Mouse (Mus musculus): ENCODE measurements around the gene Fndc11. TPM values are rescaled to one million over a fixed set of nuclear protein-coding genes. Genes with fewer than 3 reads are reported as not detected.
"Not testable (repeated sequence)": the region's sequence is repeated elsewhere in the genome, so short reads cannot be mapped to it uniquely, and the experiment has no call there.

The Fndc11 gene
- total RNA-seq (2015; ENCODE audit: low replicate concordance) (1.3 and 20.8 TPM in 2 replicates), total RNA-seq (2017; ENCODE audit: low replicate concordance) (0.98 and 1.4 TPM in 2 replicates)

DNA sequence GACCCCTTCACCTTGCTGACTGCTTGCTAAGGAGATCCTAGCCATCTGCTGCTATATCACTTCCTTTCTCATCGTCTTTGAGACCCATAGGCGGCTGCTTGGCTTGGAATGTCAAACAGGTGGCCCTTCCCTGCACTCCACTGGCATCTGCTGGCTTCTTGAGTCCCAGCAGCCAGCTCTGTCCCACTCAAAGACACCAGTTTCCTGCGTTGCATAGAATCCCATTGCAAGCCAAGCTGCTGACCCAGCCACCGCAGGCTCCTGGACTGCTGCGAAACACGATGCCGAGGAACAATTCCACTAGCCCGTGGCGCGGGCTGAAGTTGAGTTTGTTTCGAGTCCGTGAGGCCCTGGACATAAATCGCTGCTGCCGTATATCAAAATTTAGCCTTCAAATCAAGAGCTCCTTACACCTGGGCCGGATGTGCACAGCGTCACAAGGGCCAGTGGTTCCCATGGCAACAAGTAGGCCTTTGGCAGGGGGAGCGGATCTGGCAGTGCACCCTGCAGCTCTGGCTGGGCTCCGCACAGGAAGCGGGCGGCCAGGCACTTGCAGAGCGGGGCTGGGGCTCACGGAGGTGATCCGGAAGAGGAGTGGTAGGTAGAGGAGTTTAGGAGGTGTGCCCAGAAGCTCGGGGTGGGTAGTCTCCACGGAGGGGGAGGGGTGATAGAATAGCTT is at the start of gene Fndc11:
Gene Fndc11 (plus strand): TSS at position 476 of the 679 bp plus-strand sequence.
- ATAC-seq (replicated peaks; ENCODE audit: low FRiP score, poor library complexity, severe bottlenecking), result 0 out of 2 replicates have a peak, but pooled peaks have one; percentile 36

DNA sequence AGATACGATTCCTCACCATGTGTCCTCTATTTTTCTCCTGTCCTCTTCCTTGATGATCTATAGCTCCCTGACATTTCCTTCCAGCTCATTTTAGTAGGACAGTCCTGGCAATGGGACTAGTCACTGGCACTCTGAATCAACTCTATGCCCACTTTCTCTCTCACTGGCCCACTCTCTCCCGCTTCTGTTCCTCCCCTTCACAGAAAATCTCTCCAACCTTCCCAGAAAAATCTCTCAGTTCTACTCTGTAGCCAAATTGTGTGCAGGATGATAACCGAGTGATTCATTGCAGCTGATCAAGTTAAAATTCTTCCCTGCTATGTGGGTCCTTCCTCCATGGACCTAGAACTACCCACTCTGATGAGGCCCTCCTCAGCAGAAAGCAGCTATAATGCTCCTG is 45.2 kb upstream of the Fndc11 start:
- ATAC-seq (replicated peaks; ENCODE audit: low FRiP score, poor library complexity, severe bottlenecking), result no peak

DNA sequence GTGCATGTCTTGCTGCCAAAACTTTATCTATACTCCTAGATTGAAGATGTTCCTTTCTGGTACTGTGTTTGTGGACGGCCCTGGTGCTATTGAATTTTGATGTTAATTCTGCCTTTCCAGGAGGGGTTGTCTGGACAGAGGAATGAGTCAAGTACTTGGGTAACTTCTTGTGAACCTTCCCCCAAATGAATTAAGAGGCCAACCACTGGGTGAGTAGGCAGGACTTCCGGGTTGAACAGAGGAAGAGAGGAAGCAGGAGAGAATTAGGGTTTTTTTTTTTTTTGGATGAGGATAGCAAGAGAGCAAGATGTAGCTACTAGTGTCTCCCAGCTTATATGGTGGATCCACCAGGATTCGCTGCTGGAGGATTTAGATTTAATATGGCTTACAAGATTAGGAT is 41.8 kb upstream of the Fndc11 start:
- ATAC-seq (replicated peaks; ENCODE audit: low FRiP score, poor library complexity, severe bottlenecking), result no peak

DNA sequence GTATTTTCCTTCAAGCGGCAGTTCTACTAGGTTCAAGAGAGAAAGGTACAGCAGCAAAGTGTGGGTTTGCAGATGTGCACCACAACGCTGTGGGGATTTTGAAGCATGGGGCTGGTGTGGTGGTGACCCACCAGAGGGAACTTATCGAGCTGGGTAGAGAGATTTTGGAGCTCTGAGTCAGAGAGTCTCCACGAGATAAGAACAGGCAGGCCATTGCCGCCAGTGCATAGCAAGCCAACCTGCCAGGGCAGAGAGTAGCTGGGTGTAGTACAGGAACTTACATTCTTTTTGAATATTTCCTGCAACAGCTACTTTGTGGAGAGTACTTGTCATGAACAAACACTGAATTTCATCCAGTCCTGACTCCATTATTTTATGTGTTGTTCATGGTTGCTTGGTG is 41.3 kb upstream of the Fndc11 start:
- no peak for ATAC-seq (replicated peaks; ENCODE audit: low FRiP score, poor library complexity, severe bottlenecking)

DNA sequence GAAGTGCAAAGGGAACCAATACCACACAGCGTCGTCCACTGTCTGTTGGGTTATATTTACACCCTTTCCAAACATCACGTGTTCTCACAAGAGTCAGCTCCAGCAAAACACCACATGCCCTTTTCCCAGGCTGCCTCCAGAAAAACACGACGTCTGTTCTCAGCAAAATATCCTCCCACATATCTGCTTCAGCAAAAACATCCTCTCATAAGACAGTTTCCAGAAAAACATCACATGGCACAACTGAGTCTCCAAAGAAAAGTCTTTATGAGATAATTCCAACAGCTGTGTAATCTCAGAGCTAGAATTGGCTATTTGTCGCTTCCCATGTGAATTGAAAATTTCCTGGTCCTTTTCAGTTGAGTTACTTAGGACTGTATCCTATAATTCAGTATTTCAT is 38.9 kb upstream of the Fndc11 start:
- no peak for ATAC-seq (replicated peaks; ENCODE audit: low FRiP score, poor library complexity, severe bottlenecking)

DNA sequence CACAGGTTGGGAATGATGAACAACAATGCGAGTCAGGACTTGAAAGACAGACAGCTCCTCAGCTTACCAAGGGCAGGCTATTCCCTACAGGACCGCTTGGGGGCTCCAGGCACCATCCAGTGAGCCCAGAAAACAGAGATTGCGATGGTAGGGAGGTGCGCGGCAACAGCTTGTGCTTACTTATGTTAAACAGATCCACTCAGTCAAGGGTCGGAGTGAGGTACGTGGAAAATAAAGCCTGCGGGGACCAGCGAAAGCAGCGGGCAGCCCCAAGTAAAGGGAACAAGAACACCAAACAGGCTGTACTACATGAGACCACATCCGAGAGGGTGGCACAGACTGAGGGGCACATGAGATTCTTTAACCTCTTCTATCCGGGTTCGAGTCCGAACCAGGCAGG is 33.2 kb upstream of the Fndc11 start:
- peak; percentile 85 for ATAC-seq (replicated peaks; ENCODE audit: low FRiP score, poor library complexity, severe bottlenecking)

DNA sequence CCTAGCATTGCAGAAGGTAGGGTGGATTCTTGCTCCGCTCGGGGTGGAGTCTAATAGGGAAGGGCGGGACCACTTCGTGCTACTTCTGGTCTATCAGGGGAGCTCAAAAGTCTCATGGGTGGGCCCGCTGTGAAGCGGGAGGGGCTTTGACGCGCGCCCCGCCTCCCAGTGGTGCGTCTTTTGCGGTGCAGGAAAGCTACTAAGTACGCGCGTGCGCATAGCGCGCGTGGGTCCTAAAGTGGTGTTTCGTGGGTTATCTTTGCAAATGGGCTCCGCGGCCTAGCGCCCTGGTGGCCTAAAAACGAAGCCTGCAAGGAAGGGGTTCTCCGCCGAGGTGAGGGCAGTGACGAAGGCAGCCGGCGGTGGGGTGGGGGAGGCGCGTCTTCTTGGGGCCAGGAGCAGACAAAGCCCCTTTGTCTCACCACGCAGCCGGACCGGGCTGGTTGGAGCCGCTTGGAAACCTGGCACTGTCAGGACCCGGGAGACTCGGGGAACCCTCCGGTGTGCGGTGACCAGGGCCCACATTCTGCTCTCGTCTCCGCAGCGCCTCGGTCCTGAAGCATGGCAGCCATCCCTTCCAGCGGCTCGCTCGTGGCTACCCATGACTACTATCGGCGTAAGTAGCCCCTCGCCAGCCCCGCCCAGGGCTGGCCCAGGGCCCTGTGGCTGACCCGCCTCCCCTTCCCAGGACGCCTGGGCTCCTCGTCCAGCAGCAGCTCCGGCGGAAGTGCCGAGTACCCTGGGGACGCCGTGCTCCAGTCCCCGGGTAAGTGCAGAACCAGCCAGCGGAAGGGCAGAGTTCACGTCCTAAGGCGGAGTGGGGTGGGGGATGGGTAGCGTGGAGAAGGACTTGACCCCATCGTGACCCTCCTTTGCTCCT is 32.5 kb upstream of the Fndc11 start, which contains the start of gene Ppdpf:
Gene Ppdpf (plus strand): TSS at position 127 of the 880 bp plus-strand sequence.
- ATAC-seq (replicated peaks; ENCODE audit: low FRiP score, poor library complexity, severe bottlenecking), result peak; percentile 91

DNA sequence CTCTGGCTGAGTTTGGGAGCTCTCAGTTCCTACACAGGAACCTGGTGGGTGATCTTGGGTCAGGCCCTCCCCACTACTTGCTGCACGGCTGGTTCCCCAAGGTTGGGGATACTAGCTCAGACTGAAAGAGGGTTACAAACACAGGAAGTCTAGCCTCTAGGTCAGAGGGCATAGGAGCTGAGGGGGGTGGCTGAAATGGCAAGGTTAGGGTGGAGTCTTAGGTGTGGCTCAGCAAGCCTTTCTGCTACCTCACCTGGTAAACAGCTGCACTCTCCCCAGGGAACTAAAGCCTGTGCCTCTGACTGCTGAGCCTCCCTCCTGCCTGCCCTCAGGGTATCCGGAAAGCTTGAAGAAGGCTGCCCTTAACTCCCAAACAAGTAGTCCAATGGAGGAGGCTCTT is 31.1 kb upstream of the Fndc11 start:
- peak; percentile 18; the same call in 1 of the 2 replicates for ATAC-seq (replicated peaks; ENCODE audit: low FRiP score, poor library complexity, severe bottlenecking)

DNA sequence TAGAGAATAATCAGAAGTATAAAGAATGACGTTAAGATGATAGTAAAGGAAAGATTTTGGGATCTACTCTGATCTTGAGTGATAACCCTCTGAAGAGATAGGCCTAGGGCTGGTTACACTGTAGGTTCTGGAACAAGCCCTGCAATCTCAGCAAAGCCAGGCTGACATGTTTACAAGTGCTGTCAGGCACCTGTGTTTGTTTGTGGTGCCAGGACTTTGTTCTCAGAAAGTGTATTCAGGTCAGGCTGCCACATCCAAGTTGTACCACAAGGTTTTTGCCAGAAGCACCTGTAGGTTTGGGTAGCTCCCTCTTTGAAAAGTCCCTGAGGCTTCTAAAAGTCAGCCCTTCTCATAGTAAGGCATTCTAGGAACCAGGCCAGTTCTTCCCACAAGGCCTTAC is 30.5 kb upstream of the Fndc11 start:
- ATAC-seq (replicated peaks; ENCODE audit: low FRiP score, poor library complexity, severe bottlenecking), result no peak

DNA sequence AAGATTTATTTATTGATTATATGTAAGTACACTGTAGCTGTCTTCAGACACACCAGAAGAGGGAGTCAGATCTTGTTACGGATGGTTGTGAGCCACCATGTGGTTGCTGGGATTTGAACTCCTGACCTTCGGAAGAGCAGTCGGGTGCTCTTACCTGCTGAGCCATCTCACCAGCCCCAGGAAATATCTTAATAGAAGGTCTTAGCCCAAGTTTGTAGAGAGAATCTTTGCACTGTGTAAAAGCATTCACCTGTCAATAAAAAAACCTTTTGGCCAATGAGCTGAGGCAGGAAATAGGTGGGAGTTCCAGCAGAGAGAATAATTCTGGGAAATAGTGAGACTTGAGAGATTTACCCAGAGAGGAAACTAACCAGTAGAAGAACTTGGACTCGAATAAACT is 28.4 kb upstream of the Fndc11 start:
- ATAC-seq (replicated peaks; ENCODE audit: low FRiP score, poor library complexity, severe bottlenecking), result not testable (repeated sequence)

DNA sequence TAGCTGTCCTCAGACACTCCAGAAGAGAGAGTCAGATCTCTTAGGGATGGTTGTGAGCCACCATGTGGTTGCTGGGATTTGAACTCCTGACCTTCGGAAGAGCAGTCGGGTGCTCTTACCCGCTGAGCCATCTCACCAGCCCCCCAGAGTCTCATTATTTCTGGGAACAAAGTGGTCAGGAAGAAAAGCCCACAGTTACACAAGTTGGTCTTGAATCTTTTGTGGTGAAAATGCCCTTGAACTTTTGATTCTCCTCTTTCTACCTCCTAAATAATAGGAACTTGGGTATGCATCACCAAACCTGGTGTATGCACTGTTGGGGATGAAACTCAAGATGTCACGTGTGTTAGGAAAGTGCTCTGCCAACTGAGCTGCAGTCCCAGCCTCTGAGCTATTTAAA is 27.9 kb upstream of the Fndc11 start:
- no peak for ATAC-seq (replicated peaks; ENCODE audit: low FRiP score, poor library complexity, severe bottlenecking)

DNA sequence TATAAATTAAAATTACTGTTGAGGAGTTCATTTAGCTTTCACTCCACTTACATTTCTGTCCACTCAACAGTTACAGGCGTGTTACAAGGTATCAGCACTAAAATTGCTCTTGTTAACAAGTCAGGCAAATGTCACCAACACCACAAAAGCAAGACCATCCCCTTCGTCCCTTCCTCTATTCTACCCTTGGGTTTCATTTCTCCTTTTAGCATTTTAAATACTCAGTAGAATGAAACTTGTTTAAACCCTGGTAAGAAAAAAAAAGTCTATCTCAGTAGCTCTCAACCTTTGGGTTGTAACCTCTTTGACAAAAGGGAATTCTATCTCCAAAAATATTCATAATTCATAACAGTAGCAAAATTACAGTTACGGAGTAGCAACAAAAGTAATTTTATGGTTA is 26.8 kb upstream of the Fndc11 start:
- ATAC-seq (replicated peaks; ENCODE audit: low FRiP score, poor library complexity, severe bottlenecking), result no peak

DNA sequence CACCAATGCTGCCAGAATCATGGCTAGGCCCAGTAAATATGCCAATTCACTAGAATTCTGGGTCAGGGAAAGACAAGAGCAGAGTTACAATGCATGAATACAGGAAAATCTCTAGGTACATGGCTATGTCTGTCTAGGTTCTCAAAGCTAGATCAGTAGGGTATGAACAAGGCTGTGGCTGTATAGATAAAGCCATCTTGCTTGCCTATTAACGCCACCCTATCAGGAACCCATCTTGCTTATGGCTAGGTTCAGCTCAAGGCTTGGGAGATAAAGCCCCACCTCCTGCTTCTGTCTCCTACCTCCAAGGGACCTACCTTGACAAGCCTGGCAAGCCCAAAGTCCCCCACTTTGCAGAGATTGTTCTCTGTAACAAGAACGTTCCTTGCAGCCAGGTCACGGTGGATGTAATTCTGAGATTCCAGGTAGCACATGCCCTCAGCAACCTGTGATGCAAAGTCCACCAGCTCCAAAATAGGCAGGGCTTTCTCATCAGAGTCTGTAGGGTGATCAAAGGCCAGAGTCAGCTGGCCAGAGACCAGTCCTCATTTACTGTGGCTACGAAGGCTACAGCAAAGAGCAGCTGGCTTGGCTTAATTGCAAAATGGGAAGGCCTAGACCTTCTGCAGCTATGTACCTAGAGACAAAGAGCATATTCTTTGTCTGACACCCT is 23.0 kb upstream of the Fndc11 start:
- ATAC-seq (replicated peaks; ENCODE audit: low FRiP score, poor library complexity, severe bottlenecking), result no peak

DNA sequence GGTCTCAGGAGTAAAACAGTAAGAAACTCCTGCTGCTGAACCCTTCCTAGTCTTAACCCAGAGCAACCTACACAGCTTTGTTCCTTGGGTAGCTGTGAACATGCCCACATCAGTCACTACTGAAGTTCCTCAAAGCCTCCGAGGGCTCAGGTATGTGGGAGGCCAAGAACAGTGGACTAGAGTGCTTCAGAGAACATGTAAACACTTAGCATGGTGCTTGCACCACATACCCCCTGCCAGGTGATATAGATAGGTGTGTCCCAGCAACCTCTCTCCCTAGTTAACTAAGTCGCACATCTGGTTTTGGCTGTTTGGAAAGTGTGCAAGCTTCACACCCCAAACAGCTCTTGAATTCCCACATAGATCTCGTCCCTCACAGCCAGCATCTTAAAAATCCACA is 18.2 kb upstream of the Fndc11 start:
- no peak for ATAC-seq (replicated peaks; ENCODE audit: low FRiP score, poor library complexity, severe bottlenecking)

DNA sequence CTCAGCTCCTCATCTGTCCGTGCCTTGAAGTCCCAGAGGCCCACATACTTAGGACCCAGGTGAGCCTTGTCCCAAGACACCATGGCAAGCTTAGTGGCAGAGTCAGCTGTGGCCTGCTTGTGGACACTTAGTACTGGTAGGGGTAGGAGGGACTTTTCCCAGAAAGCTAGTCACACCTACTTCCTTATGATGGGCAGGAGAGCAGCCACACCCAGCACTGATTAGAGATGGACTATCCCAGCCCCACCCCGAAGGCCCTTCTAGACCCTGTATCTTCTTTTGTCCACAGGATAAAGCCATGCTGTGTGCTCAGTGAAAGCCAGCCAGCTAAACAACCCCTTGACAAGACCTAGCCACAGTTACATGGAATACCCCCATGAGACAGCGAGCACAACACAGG is 17.4 kb upstream of the Fndc11 start, which contains the start of gene Ptk6:
Gene Ptk6 (minus strand): TSS at position 368 of the 400 bp plus-strand sequence.
- ATAC-seq (replicated peaks; ENCODE audit: low FRiP score, poor library complexity, severe bottlenecking), result no peak

DNA sequence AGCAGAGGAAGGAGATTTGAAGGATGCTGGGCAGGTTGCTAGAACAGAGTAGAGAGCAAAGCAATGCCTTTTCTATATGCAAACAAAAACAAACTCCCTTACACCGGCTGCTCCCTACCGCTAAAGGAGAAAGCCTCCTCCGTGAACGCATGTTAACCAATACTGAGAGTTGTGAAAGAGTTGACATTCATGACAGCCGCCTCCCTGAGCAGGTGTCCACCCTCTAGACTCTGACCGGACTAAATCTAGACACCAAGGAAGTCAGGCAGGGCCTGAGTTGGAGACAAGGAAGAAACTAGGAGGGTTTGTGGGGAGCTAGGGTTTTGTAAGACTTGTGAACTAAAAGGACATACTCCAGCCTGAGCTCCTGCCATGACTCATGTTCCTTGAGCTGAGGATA is 16.9 kb upstream of the Fndc11 start:
- ATAC-seq (replicated peaks; ENCODE audit: low FRiP score, poor library complexity, severe bottlenecking), result no peak

DNA sequence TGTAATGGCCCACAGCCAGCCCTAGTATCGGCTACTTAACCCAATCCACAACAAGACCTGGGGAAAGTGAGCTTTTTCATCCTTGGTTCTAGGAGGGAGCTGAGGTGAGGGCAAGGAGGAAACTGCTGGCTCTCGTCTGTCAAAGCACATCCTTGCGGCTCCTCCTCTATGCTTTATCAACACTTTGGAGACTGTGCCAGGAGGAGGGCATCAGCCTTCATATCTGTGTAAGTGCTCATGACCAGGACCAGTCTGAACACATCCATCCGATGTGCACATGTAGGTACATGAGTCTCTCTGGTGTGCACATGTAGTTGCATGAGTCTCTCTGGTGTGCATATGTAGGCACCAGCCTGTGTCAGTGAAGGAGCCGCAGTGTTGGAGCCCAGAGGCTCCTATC is 14.1 kb upstream of the Fndc11 start:
- peak; percentile 71 for ATAC-seq (replicated peaks; ENCODE audit: low FRiP score, poor library complexity, severe bottlenecking)

DNA sequence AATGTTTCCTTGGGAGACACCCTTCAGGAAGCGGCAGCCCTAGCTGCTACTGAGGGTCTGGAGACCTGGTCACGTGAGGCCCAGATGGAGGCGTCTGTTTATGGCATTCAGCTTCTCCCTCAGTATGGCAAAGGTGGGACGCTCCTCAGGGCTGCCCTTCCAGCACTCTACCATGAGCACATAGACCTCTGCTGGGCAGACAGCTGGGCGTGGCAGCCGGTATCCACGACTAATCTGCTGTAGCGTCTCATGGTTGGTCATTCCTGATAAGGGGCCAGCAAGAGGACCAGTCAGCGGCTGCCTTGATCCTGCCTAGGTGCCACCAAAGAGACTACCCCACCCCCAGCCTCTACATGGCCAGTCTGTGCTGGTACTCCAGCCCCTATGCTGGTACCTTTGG is 13.7 kb upstream of the Fndc11 start:
- peak; percentile 87 for ATAC-seq (replicated peaks; ENCODE audit: low FRiP score, poor library complexity, severe bottlenecking)

DNA sequence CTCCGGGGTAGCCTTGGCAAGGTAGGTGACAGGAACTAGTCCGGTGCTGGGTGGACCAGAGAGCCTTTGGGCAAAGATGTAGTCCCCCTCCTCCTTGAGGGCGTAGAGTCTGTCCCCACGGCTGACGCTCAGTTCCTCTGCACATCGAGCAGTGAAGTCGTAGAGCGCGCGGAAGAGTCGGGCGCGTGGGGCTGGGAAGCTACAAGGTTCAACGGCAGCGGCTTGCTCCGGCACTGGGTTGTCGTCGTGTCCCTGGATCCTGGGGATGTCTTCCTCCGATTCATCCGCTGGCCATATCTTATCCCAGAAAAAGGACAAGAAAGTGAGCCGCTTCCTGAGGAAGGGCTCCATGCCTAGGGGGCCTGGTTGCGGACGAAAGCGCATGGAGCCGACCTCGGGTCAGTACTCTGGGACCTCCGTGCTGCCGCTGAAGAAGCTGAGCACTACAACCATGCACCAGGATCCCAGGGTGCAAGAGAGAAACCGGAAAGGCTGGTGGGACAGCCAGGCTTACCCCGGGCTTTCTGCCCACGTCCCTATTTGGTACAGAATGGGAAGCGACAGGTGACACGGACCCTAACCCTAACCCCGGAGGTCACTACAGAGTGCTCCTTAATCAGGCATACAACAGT is 7.3 kb upstream of the Fndc11 start:
- 0 out of 2 replicates have a peak, but pooled peaks have one; percentile 27 for ATAC-seq (replicated peaks; ENCODE audit: low FRiP score, poor library complexity, severe bottlenecking)

DNA sequence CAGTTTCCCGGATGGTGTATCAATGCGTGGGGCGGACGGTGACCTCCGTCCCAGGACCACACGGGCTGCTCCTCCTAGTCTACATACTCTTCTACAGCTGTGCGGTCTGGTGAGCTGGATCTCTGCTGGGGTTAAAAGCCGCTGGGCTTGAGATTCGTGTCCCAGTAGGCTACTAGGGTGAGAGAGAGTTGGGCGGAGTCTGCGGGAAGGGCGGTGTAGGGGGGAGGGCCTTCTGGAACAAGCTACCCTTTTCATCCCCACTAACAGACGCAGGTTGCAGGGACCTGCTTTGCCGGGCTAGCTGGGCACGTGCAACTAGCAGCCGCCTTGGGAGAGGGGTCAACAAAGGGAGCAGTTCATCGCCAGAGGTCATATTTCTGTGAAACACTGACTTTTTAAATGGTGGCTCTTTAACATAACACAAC is 6.8 kb upstream of the Fndc11 start, which contains the start of gene Srms:
Gene Srms (minus strand): TSS at position 165 of the 425 bp plus-strand sequence.
- ATAC-seq (replicated peaks; ENCODE audit: low FRiP score, poor library complexity, severe bottlenecking), result peak; percentile 73

Data from erythroblast, adult 5-6 weeks (primary cell).